Mouse (Mus musculus): ENCODE measurements around the gene Catsperd. TPM values are rescaled to one million over a fixed set of nuclear protein-coding genes. Genes with fewer than 3 reads are reported as not detected.

Gene Catsperd
- polyA plus RNA-seq, 1 experiment from 2014 or later = 3.7 TPM

Other genes starting within 250 kb of the Catsperd start
- gene Ptprs, start 151.7 kb upstream of the Catsperd start, polyA plus RNA-seq (2014; fragmentation: Nextera tagmentation; extraction: Ambion mirVana) = 255 and 266 TPM in 2 replicates
- not detected in 2 replicates for gene Znrf4, start 115.7 kb upstream of the Catsperd start, polyA plus RNA-seq (2014; fragmentation: Nextera tagmentation; extraction: Ambion mirVana)
- gene Gm20219, start 73.8 kb upstream of the Catsperd start, polyA plus RNA-seq (2014; fragmentation: Nextera tagmentation; extraction: Ambion mirVana) = 1.5 and 1.9 TPM in 2 replicates
- gene Safb2, start 43.6 kb upstream of the Catsperd start, polyA plus RNA-seq (2014; fragmentation: Nextera tagmentation; extraction: Ambion mirVana) = 56.2 and 58.4 TPM in 2 replicates
- gene Safb, start 43.3 kb upstream of the Catsperd start, polyA plus RNA-seq (2014; fragmentation: Nextera tagmentation; extraction: Ambion mirVana) = 80.9 and 84.8 TPM in 2 replicates
- 177 and 190 TPM in 2 replicates for gene 2410015M20Rik, start 18.4 kb upstream of the Catsperd start, polyA plus RNA-seq (2014; fragmentation: Nextera tagmentation; extraction: Ambion mirVana)
- 1,033 and 1,098 TPM in 2 replicates for gene Rpl36, start 14.7 kb upstream of the Catsperd start, polyA plus RNA-seq (2014; fragmentation: Nextera tagmentation; extraction: Ambion mirVana)
- 40.7 and 45.6 TPM in 2 replicates for gene Lonp1, start 1.3 kb upstream of the Catsperd start, polyA plus RNA-seq (2014; fragmentation: Nextera tagmentation; extraction: Ambion mirVana)
- gene Ranbp3, start 45.2 kb downstream of the Catsperd start, polyA plus RNA-seq (2014; fragmentation: Nextera tagmentation; extraction: Ambion mirVana) = 93.6 and 95.9 TPM in 2 replicates
- gene Ndufa11, start 89.6 kb downstream of the Catsperd start, polyA plus RNA-seq (2014; fragmentation: Nextera tagmentation; extraction: Ambion mirVana) = 570 and 693 TPM in 2 replicates
- gene Vmac, start 89.9 kb downstream of the Catsperd start, polyA plus RNA-seq (2014; fragmentation: Nextera tagmentation; extraction: Ambion mirVana) = 16.9 and 19.4 TPM in 2 replicates
- gene Nrtn, start 129.4 kb downstream of the Catsperd start, polyA plus RNA-seq (2014; fragmentation: Nextera tagmentation; extraction: Ambion mirVana) = 1.9 and 2.9 TPM in 2 replicates
- gene Dus3l, start 136.6 kb downstream of the Catsperd start, polyA plus RNA-seq (2014; fragmentation: Nextera tagmentation; extraction: Ambion mirVana) = 79.0 and 81.0 TPM in 2 replicates
- gene Prr22, start 142.1 kb downstream of the Catsperd start, polyA plus RNA-seq (2014; fragmentation: Nextera tagmentation; extraction: Ambion mirVana) = 0.53 and 0.70 TPM in 2 replicates
- 3.6 and 4.6 TPM in 2 replicates for gene Rfx2, start 202.9 kb downstream of the Catsperd start, polyA plus RNA-seq (2014; fragmentation: Nextera tagmentation; extraction: Ambion mirVana)
- not detected in 2 replicates for gene Acsbg2, start 246.3 kb downstream of the Catsperd start, polyA plus RNA-seq (2014; fragmentation: Nextera tagmentation; extraction: Ambion mirVana)
- 0.50 and 0.56 TPM in 2 replicates for gene 1700061G19Rik, start 247.3 kb downstream of the Catsperd start, polyA plus RNA-seq (2014; fragmentation: Nextera tagmentation; extraction: Ambion mirVana)

Measured in neural tube, embryonic 14.5 days (tissue).